Comparison of ENCODE assay signal across 19 mouse cellular contexts in the genomic region with DNA sequence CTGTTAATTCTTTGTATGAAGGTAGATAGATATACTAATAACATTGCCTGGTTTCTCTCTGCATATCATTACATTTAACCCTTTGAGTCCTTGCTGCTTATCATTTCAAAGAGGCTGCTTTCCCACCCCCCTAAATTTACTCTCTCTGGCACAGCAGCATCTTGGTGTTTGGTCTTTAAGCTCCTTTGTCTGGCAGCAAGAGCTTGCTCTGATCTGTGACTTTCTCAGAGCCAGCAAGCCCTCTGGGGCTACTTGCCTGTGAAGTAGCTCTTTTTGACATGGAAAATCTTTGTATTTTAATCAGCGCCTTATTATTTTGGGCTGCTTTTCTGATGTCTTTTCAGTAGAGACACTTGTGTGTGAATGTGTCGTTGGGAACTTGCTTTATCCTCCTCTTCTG. TPM values are rescaled to one million over a fixed set of nuclear protein-coding genes. Genes with fewer than 3 reads are reported as not detected.
DNase-seq lines count a peak whose midpoint lies in the region; ATAC-seq lines count a peak whose summit lies in the region.
"Had no signal": no experiment of that assay in that cellular context is flagged by ENCODE, and none has a peak within 500 bp of the region (broad histone marks: within the 10 kb centered on the region; RNA-seq: fewer than 3 reads in every experiment).

No protein-coding gene starts in this region.

- H3K4me2 ChIP-seq in neural tube, embryonic 13.5 days, result no peak overlapping the region
- peak overlapping the region; percentile 23 for H3K4me2 ChIP-seq in hindbrain, embryonic 12.5 days (replicated peaks)
- peak overlapping the region; percentile 35 for H3K4me2 ChIP-seq in midbrain, embryonic 12.5 days (replicated peaks)
- no peak overlapping the region for H3K4me2 ChIP-seq in intestine, embryonic 15.5 days (replicated peaks)
- H3K4me2 ChIP-seq: embryonic facial prominence, embryonic 15.5 days had no signal

- H3K36me3 ChIP-seq in neural tube, embryonic 13.5 days, result peaks cover 27% of the 10 kb centered on the region
- peaks cover 31% of the 10 kb centered on the region for H3K36me3 ChIP-seq in hindbrain, embryonic 12.5 days
- H3K36me3 ChIP-seq in midbrain, embryonic 12.5 days, result peaks cover 25% of the 10 kb centered on the region
- peaks cover 10% of the 10 kb centered on the region; the same call in 1 of the 2 replicates for H3K36me3 ChIP-seq in intestine, embryonic 15.5 days

- 0 out of 2 replicates have a peak overlapping the region, but pooled peaks have one; percentile 4 for H3K9ac ChIP-seq in neural tube, embryonic 13.5 days
- no peak overlapping the region for H3K9ac ChIP-seq in hindbrain, embryonic 12.5 days
- H3K9ac ChIP-seq in midbrain, embryonic 12.5 days (replicated peaks), result peak overlapping the region; percentile 16; the same call in 1 of the 2 replicates
- no peak overlapping the region for H3K9ac ChIP-seq in intestine, embryonic 15.5 days
- H3K9ac ChIP-seq: embryonic facial prominence, embryonic 15.5 days had no signal

- no peak for ATAC-seq in neural tube, embryonic 13.5 days (ENCODE audit: low read depth)
- no peak for ATAC-seq in hindbrain, embryonic 12.5 days (ENCODE audit: low FRiP score)
- no peak for ATAC-seq in midbrain, embryonic 12.5 days (ENCODE audit: low FRiP score, low read depth)
- ATAC-seq in intestine, embryonic 15.5 days, result no peak
- ATAC-seq: activated CD4-positive, CD25-positive, alpha-beta regulatory T cell, adult 4 months; Patski had no signal

- no peaks in the 10 kb centered on the region for H3K27me3 ChIP-seq in neural tube, embryonic 13.5 days
- H3K27me3 ChIP-seq in hindbrain, embryonic 12.5 days, result no peaks in the 10 kb centered on the region
- H3K27me3 ChIP-seq in midbrain, embryonic 12.5 days, result 0 out of 2 replicates have a peak, but pooled peaks cover 4% of the 10 kb centered on the region
- H3K27me3 ChIP-seq in intestine, embryonic 15.5 days (replicated peaks), result no peaks in the 10 kb centered on the region
- H3K27me3 ChIP-seq: embryonic facial prominence, embryonic 15.5 days; Patski had no signal

- no peak overlapping the region for H3K4me3 ChIP-seq in neural tube, embryonic 13.5 days
- H3K4me3 ChIP-seq in hindbrain, embryonic 12.5 days, result no peak overlapping the region
- no peak overlapping the region for H3K4me3 ChIP-seq in midbrain, embryonic 12.5 days
- no peak overlapping the region for H3K4me3 ChIP-seq in intestine, embryonic 15.5 days (replicated peaks)
- H3K4me3 ChIP-seq: embryonic facial prominence, embryonic 15.5 days had no signal

- DNase-seq in neural tube, embryonic 10.5 days (ENCODE audit: extremely low spot score, low spot score), result no peak
- DNase-seq in left cerebral cortex, adult 9 months (ENCODE audit: low spot score in 2 of 2), result no peak
- no peak for DNase-seq in thymus, adult 18-20 months
- DNase-seq: adrenal gland, postnatal 25 days; cerebellum, adult 9-10 months; heart, adult 11 months; kidney, adult 9 months; kidney, postnatal 36 days; liver; lung, adult 18-20 months; lung, postnatal 36 days; right cerebral cortex, postnatal 14 days had no signal

- peaks cover 46% of the 10 kb centered on the region for H3K4me1 ChIP-seq in neural tube, embryonic 13.5 days (replicated peaks)
- H3K4me1 ChIP-seq in hindbrain, embryonic 12.5 days, result peaks cover 24% of the 10 kb centered on the region
- peaks cover 27% of the 10 kb centered on the region for H3K4me1 ChIP-seq in midbrain, embryonic 12.5 days
- no peaks in the 10 kb centered on the region for H3K4me1 ChIP-seq in intestine, embryonic 15.5 days (replicated peaks)

- peak overlapping the region; percentile 20; the same call in 1 of the 2 replicates for H3K27ac ChIP-seq in neural tube, embryonic 13.5 days (replicated peaks)
- no peak overlapping the region for H3K27ac ChIP-seq in hindbrain, embryonic 12.5 days
- peak overlapping the region; percentile 50 for H3K27ac ChIP-seq in midbrain, embryonic 12.5 days (replicated peaks)
- no peak overlapping the region for H3K27ac ChIP-seq in intestine, embryonic 15.5 days
- H3K27ac ChIP-seq: embryonic facial prominence, embryonic 15.5 days had no signal

- no peaks in the 10 kb centered on the region for H3K9me3 ChIP-seq in neural tube, embryonic 13.5 days
- no peaks in the 10 kb centered on the region for H3K9me3 ChIP-seq in hindbrain, embryonic 12.5 days (replicated peaks)
- H3K9me3 ChIP-seq in midbrain, embryonic 12.5 days, result no peaks in the 10 kb centered on the region
- H3K9me3 ChIP-seq in intestine, embryonic 15.5 days, result no peaks in the 10 kb centered on the region
- H3K9me3 ChIP-seq: embryonic facial prominence, embryonic 15.5 days had no signal

- 29% methylated on average over 2 of the region's 2 CpGs for WGBS in neural tube, embryonic 13.5 days
- WGBS in hindbrain, embryonic 12.5 days, result 18% methylated on average over 2 of the region's 2 CpGs
- 14% methylated on average over 2 of the region's 2 CpGs for WGBS in midbrain, embryonic 12.5 days
- 71% methylated on average over 2 of the region's 2 CpGs for WGBS in intestine, embryonic 15.5 days

RNA-seq across cellular contexts. Expression of gene Synrg, which starts 47.3 kb away (rescaled TPM):
- polyA plus RNA-seq in neural tube, embryonic 13.5 days (2015; fragmentation: Nextera tagmentation; extraction: Ambion mirVana), result 23.2 and 25.4 TPM in 2 replicates
- polyA plus RNA-seq in hindbrain, embryonic 12.5 days (2016; fragmentation: Nextera tagmentation; extraction: Ambion mirVana), result 29.2 and 31.1 TPM in 2 replicates
- 29.7 and 32.8 TPM in 2 replicates for polyA plus RNA-seq in midbrain, embryonic 12.5 days (2016; fragmentation: Nextera tagmentation; extraction: Ambion mirVana)
- 9.8 and 10.8 TPM in 2 replicates for polyA plus RNA-seq in intestine, embryonic 15.5 days (2015; fragmentation: Nextera tagmentation; extraction: Ambion mirVana)

RNA-seq across cellular contexts. Expression of gene Dusp14, which starts 57.5 kb away (rescaled TPM):
- polyA plus RNA-seq in neural tube, embryonic 13.5 days (2015; fragmentation: Nextera tagmentation; extraction: Ambion mirVana), result 8.7 and 10.4 TPM in 2 replicates
- polyA plus RNA-seq in hindbrain, embryonic 12.5 days (2016; fragmentation: Nextera tagmentation; extraction: Ambion mirVana), result 11.8 and 11.9 TPM in 2 replicates
- 7.6 and 7.8 TPM in 2 replicates for polyA plus RNA-seq in midbrain, embryonic 12.5 days (2016; fragmentation: Nextera tagmentation; extraction: Ambion mirVana)
- 15.7 and 16.9 TPM in 2 replicates for polyA plus RNA-seq in intestine, embryonic 15.5 days (2015; fragmentation: Nextera tagmentation; extraction: Ambion mirVana)

Comparison
In these comparisons a context has a peak if more than half of its experiments do, and no peak if none do; other contexts are left out.
1. H3K27ac ChIP-seq: peak in neural tube, embryonic 13.5 days (single experiment) and midbrain, embryonic 12.5 days (single experiment); none in hindbrain, embryonic 12.5 days (single experiment) and intestine, embryonic 15.5 days (single experiment).
2. H3K4me2 ChIP-seq: peak in hindbrain, embryonic 12.5 days (single experiment) and midbrain, embryonic 12.5 days (single experiment); none in neural tube, embryonic 13.5 days (single experiment) and intestine, embryonic 15.5 days (single experiment).
3. H3K9ac ChIP-seq: peak in neural tube, embryonic 13.5 days (single experiment) and midbrain, embryonic 12.5 days (single experiment); none in hindbrain, embryonic 12.5 days (single experiment) and intestine, embryonic 15.5 days (single experiment).